Mouse (Mus musculus): ENCODE measurements around the gene Ttc23. TPM values are rescaled to one million over a fixed set of nuclear protein-coding genes. Genes with fewer than 3 reads are reported as not detected.

Ttc23 gene
- polyA plus RNA-seq, 1 experiment from 2014 or later = 7.5 TPM

- no peak overlapping the region for H3K27ac ChIP-seq
- peaks cover 19% of the 10 kb centered on the region for H3K4me1 ChIP-seq
- peak overlapping the region; percentile 40; the same call in 1 of the 2 replicates for H3K4me2 ChIP-seq
- ATAC-seq (replicated peaks) = no peak
- H3K9ac ChIP-seq = no peak overlapping the region
- WGBS = 71% methylated on average over 4 of the region's 4 CpGs
- H3K27me3 ChIP-seq (replicated peaks) = no peaks in the 10 kb centered on the region
- no peak overlapping the region for H3K4me3 ChIP-seq
- H3K36me3 ChIP-seq (replicated peaks) = no peaks in the 10 kb centered on the region
- no peaks in the 10 kb centered on the region for H3K9me3 ChIP-seq
Observed at GRCm38 (mm10) chr7:67648376-67648775, 1.2 kb downstream of the Ttc23 start.

GRCm38 (mm10) chr7:67652211-67652610 is 5.0 kb downstream of the Ttc23 start:
- ATAC-seq (replicated peaks) = no peak
- no peak overlapping the region for H3K27ac ChIP-seq
- H3K4me1 ChIP-seq = peaks cover 10% of the 10 kb centered on the region; the same call in 1 of the 2 replicates
- H3K36me3 ChIP-seq (replicated peaks) = no peaks in the 10 kb centered on the region
- H3K4me3 ChIP-seq = no peak overlapping the region
- no peak overlapping the region for H3K9ac ChIP-seq
- 84% methylated on average over 5 of the region's 5 CpGs for WGBS
- H3K27me3 ChIP-seq (replicated peaks) = no peaks in the 10 kb centered on the region
- no peak overlapping the region for H3K4me2 ChIP-seq
- H3K9me3 ChIP-seq = no peaks in the 10 kb centered on the region

- no peaks in the 10 kb centered on the region for H3K27me3 ChIP-seq (replicated peaks)
- H3K9ac ChIP-seq = no peak overlapping the region
- peaks cover 10% of the 10 kb centered on the region; the same call in 1 of the 2 replicates for H3K4me1 ChIP-seq
- H3K4me2 ChIP-seq = no peak overlapping the region
- no peaks in the 10 kb centered on the region for H3K9me3 ChIP-seq
- H3K4me3 ChIP-seq = no peak overlapping the region
- H3K27ac ChIP-seq = no peak overlapping the region
- no peak for ATAC-seq (replicated peaks)
- no peaks in the 10 kb centered on the region for H3K36me3 ChIP-seq (replicated peaks)
- WGBS = 90% methylated on average over 7 of the region's 7 CpGs
Observed at GRCm38 (mm10) chr7:67654668-67655067, 7.5 kb downstream of the Ttc23 start.

- Histone ChIP-seq H3K4me1 (peaks cover 10% of the 10 kb centered on the region; the same call in 1 of the 2 replicates), H3K9me3 (no peaks in the 10 kb centered on the region), H3K9ac (no peak overlapping the region), H3K4me2 (peak overlapping the region; percentile 15; the same call in 1 of the 2 replicates), H3K27ac (peak overlapping the region; percentile 19; the same call in 1 of the 2 replicates), H3K4me3 (0 out of 2 replicates have a peak overlapping the region, but pooled peaks have one; percentile 11), H3K27me3 (replicated peaks) (no peaks in the 10 kb centered on the region), H3K36me3 (replicated peaks) (no peaks in the 10 kb centered on the region)
- WGBS = 2% methylated on average over 1 of the region's 1 CpGs
- peak; percentile 69; the same call in 1 of the 2 replicates for ATAC-seq (replicated peaks)
Observed at GRCm38 (mm10) chr7:67655186-67655585, 8.0 kb downstream of the Ttc23 start.

- H3K4me3 ChIP-seq = no peak overlapping the region
- WGBS = 90% methylated on average over 4 of the region's 4 CpGs
- no peak overlapping the region for H3K9ac ChIP-seq
- H3K4me1 ChIP-seq = peaks cover 10% of the 10 kb centered on the region; the same call in 1 of the 2 replicates
- H3K36me3 ChIP-seq (replicated peaks) = no peaks in the 10 kb centered on the region
- no peaks in the 10 kb centered on the region for H3K27me3 ChIP-seq (replicated peaks)
- no peak overlapping the region for H3K27ac ChIP-seq
- H3K4me2 ChIP-seq = no peak overlapping the region
- ATAC-seq (replicated peaks) = no peak
- no peaks in the 10 kb centered on the region for H3K9me3 ChIP-seq
Observed at GRCm38 (mm10) chr7:67658110-67658509, 10.9 kb downstream of the Ttc23 start.

- no peak overlapping the region for H3K4me2 ChIP-seq
- no peaks in the 10 kb centered on the region for H3K9me3 ChIP-seq
- H3K36me3 ChIP-seq (replicated peaks) = no peaks in the 10 kb centered on the region
- H3K4me1 ChIP-seq = no peaks in the 10 kb centered on the region
- no peak overlapping the region for H3K27ac ChIP-seq
- no peak overlapping the region for H3K9ac ChIP-seq
- ATAC-seq (replicated peaks) = no peak
- WGBS = 91% methylated on average over 5 of the region's 5 CpGs
- no peak overlapping the region for H3K4me3 ChIP-seq
- H3K27me3 ChIP-seq (replicated peaks) = no peaks in the 10 kb centered on the region
Observed at GRCm38 (mm10) chr7:67662424-67662823, 15.2 kb downstream of the Ttc23 start.

- Histone ChIP-seq H3K4me2 (no peak overlapping the region), H3K36me3 (replicated peaks) (no peaks in the 10 kb centered on the region), H3K27ac (no peak overlapping the region), H3K9ac (no peak overlapping the region), H3K9me3 (no peaks in the 10 kb centered on the region), H3K4me3 (no peak overlapping the region), H3K27me3 (replicated peaks) (no peaks in the 10 kb centered on the region), H3K4me1 (no peaks in the 10 kb centered on the region)
- 74% methylated on average over 14 of the region's 14 CpGs for WGBS
- no peak for ATAC-seq (replicated peaks)
Observed at GRCm38 (mm10) chr7:67663981-67664694, 16.9 kb downstream of the Ttc23 start.

GRCm38 (mm10) chr7:67670965-67671364 is 23.8 kb downstream of the Ttc23 start:
- Histone ChIP-seq H3K9ac (no peak overlapping the region), H3K9me3 (no peaks in the 10 kb centered on the region), H3K27me3 (replicated peaks) (no peaks in the 10 kb centered on the region), H3K4me2 (no peak overlapping the region), H3K4me3 (no peak overlapping the region), H3K4me1 (no peaks in the 10 kb centered on the region), H3K36me3 (replicated peaks) (no peaks in the 10 kb centered on the region), H3K27ac (no peak overlapping the region)
- WGBS = 90% methylated on average over 1 of the region's 1 CpGs
- no peak for ATAC-seq (replicated peaks)

- H3K4me2 ChIP-seq = no peak overlapping the region; the same call in 1 of the 2 replicates
- H3K36me3 ChIP-seq (replicated peaks) = no peaks in the 10 kb centered on the region
- no peaks in the 10 kb centered on the region for H3K27me3 ChIP-seq (replicated peaks)
- ATAC-seq (replicated peaks) = peak; percentile 86
- H3K4me3 ChIP-seq = no peak overlapping the region
- no peak overlapping the region for H3K27ac ChIP-seq
- H3K4me1 ChIP-seq = no peaks in the 10 kb centered on the region
- 11% methylated on average over 10 of the region's 10 CpGs for WGBS
- H3K9me3 ChIP-seq = no peaks in the 10 kb centered on the region
- H3K9ac ChIP-seq = no peak overlapping the region
Observed at GRCm38 (mm10) chr7:67672650-67673049, 25.4 kb downstream of the Ttc23 start.

GRCm38 (mm10) chr7:67673656-67674055 is 26.4 kb downstream of the Ttc23 start:
- Histone ChIP-seq H3K4me1 (no peaks in the 10 kb centered on the region), H3K4me3 (no peak overlapping the region), H3K36me3 (replicated peaks) (no peaks in the 10 kb centered on the region), H3K9ac (no peak overlapping the region), H3K27me3 (replicated peaks) (no peaks in the 10 kb centered on the region), H3K27ac (no peak overlapping the region), H3K9me3 (no peaks in the 10 kb centered on the region), H3K4me2 (no peak overlapping the region)
- WGBS = 90% methylated on average over 5 of the region's 5 CpGs
- no peak for ATAC-seq (replicated peaks)

GRCm38 (mm10) chr7:67678878-67679499 is 31.8 kb downstream of the Ttc23 start:
- no peaks in the 10 kb centered on the region for H3K36me3 ChIP-seq (replicated peaks)
- H3K27ac ChIP-seq = no peak overlapping the region
- ATAC-seq (replicated peaks) = no peak
- no peak overlapping the region for H3K4me3 ChIP-seq
- no peak overlapping the region for H3K9ac ChIP-seq
- no peaks in the 10 kb centered on the region for H3K4me1 ChIP-seq
- no peaks in the 10 kb centered on the region for H3K9me3 ChIP-seq
- WGBS = 94% methylated on average over 16 of the region's 16 CpGs
- H3K4me2 ChIP-seq = no peak overlapping the region
- H3K27me3 ChIP-seq (replicated peaks) = no peaks in the 10 kb centered on the region

- no peak overlapping the region for H3K9ac ChIP-seq
- H3K4me3 ChIP-seq = no peak overlapping the region
- H3K27me3 ChIP-seq (replicated peaks) = no peaks in the 10 kb centered on the region
- H3K4me2 ChIP-seq = no peak overlapping the region
- H3K9me3 ChIP-seq = no peaks in the 10 kb centered on the region
- no peaks in the 10 kb centered on the region for H3K4me1 ChIP-seq
- 89% methylated on average over 9 of the region's 9 CpGs for WGBS
- no peaks in the 10 kb centered on the region for H3K36me3 ChIP-seq (replicated peaks)
- no peak for ATAC-seq (replicated peaks)
- H3K27ac ChIP-seq = no peak overlapping the region
Observed at GRCm38 (mm10) chr7:67681078-67681477, 33.9 kb downstream of the Ttc23 start.

GRCm38 (mm10) chr7:67683006-67683405 is 35.8 kb downstream of the Ttc23 start:
- Histone ChIP-seq H3K27me3 (replicated peaks) (no peaks in the 10 kb centered on the region), H3K9me3 (no peaks in the 10 kb centered on the region), H3K9ac (no peak overlapping the region), H3K4me1 (no peaks in the 10 kb centered on the region), H3K36me3 (replicated peaks) (no peaks in the 10 kb centered on the region), H3K4me2 (no peak overlapping the region), H3K4me3 (no peak overlapping the region), H3K27ac (no peak overlapping the region)
- ATAC-seq (replicated peaks) = no peak
- 88% methylated on average over 16 of the region's 16 CpGs for WGBS

Data from midbrain, embryonic 15.5 days (tissue).